8 mouse cellular contexts compared by ENCODE assay signal in the genomic region with DNA sequence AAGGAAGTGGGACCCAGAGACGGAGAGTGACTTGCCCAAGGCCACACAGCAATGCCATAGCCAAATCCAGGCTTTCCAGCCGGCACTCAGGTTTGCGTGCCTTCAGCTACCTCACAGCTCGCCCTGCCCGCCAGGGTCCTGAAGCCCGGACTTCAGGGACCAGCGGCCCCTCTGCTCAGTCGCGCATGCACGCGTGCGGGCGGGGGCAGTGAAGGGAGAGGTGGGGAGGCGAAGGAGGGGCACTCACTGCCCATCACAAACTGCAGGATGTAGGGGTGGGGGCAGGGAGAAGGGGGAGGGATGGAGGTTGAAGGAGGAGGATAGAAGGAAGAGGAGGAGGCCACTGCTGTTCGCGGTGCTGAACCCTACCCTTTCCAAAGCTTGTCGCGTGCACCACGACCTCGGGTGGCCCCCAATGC. TPM values are rescaled to one million over a fixed set of nuclear protein-coding genes. Genes with fewer than 3 reads are reported as not detected.
A peak's percentile ranks its signal among the peaks of the same experiment; 100 is the strongest.
DNase-seq lines count a peak whose midpoint lies in the region; ATAC-seq and TF ChIP-seq lines count a peak whose summit lies in the region.

No protein-coding gene starts in this region.

- H3K27me3 ChIP-seq in forebrain, embryonic 12.5 days = peaks cover 100% of the 10 kb centered on the region
- H3K27me3 ChIP-seq in limb, embryonic 13.5 days = peaks cover 100% of the 10 kb centered on the region
- peaks cover 89% of the 10 kb centered on the region for H3K27me3 ChIP-seq in neural tube, embryonic 15.5 days (replicated peaks)

- H3K9me3 ChIP-seq in forebrain, embryonic 12.5 days = no peaks in the 10 kb centered on the region; the same call in 1 of the 2 replicates
- no peaks in the 10 kb centered on the region for H3K9me3 ChIP-seq in limb, embryonic 13.5 days
- H3K9me3 ChIP-seq in neural tube, embryonic 15.5 days (replicated peaks) = no peaks in the 10 kb centered on the region

- WGBS in forebrain, embryonic 12.5 days = 1% methylated on average over 20 of the region's 20 CpGs
- 2% methylated on average over 20 of the region's 20 CpGs for WGBS in limb, embryonic 13.5 days
- under 1% methylated on average over 19 of the region's 20 CpGs for WGBS in neural tube, embryonic 15.5 days

- no peak for TF ChIP-seq CTCF in left cerebral cortex, adult 2 months (IDR thresholded peaks at IDR 0.05)

- H3K4me1 ChIP-seq in forebrain, embryonic 12.5 days = peaks cover 70% of the 10 kb centered on the region
- peaks cover 67% of the 10 kb centered on the region for H3K4me1 ChIP-seq in limb, embryonic 13.5 days
- H3K4me1 ChIP-seq in neural tube, embryonic 15.5 days = peaks cover 83% of the 10 kb centered on the region

- intact Hi-C loops in left cerebral cortex, postnatal 4 days (cut with DNase I) = loop anchor here (5.0 kb wide), 1 partner anchor 250 kb away; a partner anchor contains a TSS
- intact Hi-C loops in left cerebral cortex, adult 2 months (cut with DNase I) = loop anchor here (10.0 kb wide), 1 partner anchor 878 kb away; a partner anchor contains a TSS

- H3K4me3 ChIP-seq in left cerebral cortex, adult 2 months = no peak overlapping the region
- peak overlapping the region; percentile 22 for H3K4me3 ChIP-seq in forebrain, embryonic 12.5 days (replicated peaks)
- H3K4me3 ChIP-seq in limb, embryonic 13.5 days = peak overlapping the region; percentile 33
- H3K4me3 ChIP-seq in neural tube, embryonic 15.5 days (replicated peaks) = peak overlapping the region; percentile 48

- no peak for ATAC-seq in forebrain, embryonic 12.5 days (ENCODE audit: low FRiP score)
- ATAC-seq in limb, embryonic 13.5 days (ENCODE audit: low FRiP score, low read depth) = no peak
- ATAC-seq in neural tube, embryonic 15.5 days (ENCODE audit: low FRiP score) = 0 out of 2 replicates have a peak, but pooled peaks have one; percentile 15

- no peaks in the 10 kb centered on the region for H3K36me3 ChIP-seq in forebrain, embryonic 12.5 days (replicated peaks)
- H3K36me3 ChIP-seq in limb, embryonic 13.5 days = no peaks in the 10 kb centered on the region
- H3K36me3 ChIP-seq in neural tube, embryonic 15.5 days = no peaks in the 10 kb centered on the region

- H3K4me2 ChIP-seq in forebrain, embryonic 12.5 days = peak overlapping the region; percentile 31
- peak overlapping the region; percentile 49 for H3K4me2 ChIP-seq in limb, embryonic 13.5 days (replicated peaks)
- peak overlapping the region; percentile 61 for H3K4me2 ChIP-seq in neural tube, embryonic 15.5 days

- DNase-seq in left cerebral cortex, postnatal 4 days = peak; percentile 56
- DNase-seq in left cerebral cortex, adult 2 months (ENCODE audit: extremely low spot score in 1 of 2, low spot score in 2 of 2) = no peak
- DNase-seq in layer of hippocampus, postnatal 25 days (ENCODE audit: extremely low spot score in 1 of 2, low spot score in 1 of 2) = no peak
- no peak for DNase-seq in urinary bladder, adult 2 months (ENCODE audit: low spot score)
- no peak for DNase-seq in left cerebral cortex, adult 18-20 months (ENCODE audit: low spot score in 2 of 2)

- no peak overlapping the region for H3K27ac ChIP-seq in left cerebral cortex, adult 2 months
- no peak overlapping the region for H3K27ac ChIP-seq in forebrain, embryonic 12.5 days
- H3K27ac ChIP-seq in limb, embryonic 13.5 days = no peak overlapping the region
- H3K27ac ChIP-seq in neural tube, embryonic 15.5 days (replicated peaks) = peak overlapping the region; percentile 80

- no peak overlapping the region for H3K9ac ChIP-seq in forebrain, embryonic 12.5 days
- H3K9ac ChIP-seq in limb, embryonic 13.5 days = no peak overlapping the region
- H3K9ac ChIP-seq in neural tube, embryonic 15.5 days (replicated peaks) = peak overlapping the region; percentile 49

RNA-seq across cellular contexts. Expression of a gene that starts 1.9 kb away (rescaled TPM):
- total RNA-seq in left cerebral cortex, postnatal 4 days (2021) = under 1 TPM; 0.10 to 0.56 TPM
- under 1 TPM; 0.28 to 0.29 TPM for total RNA-seq in left cerebral cortex, adult 2 months (2021)
- 0.61 and 0.88 TPM in 2 replicates for polyA plus RNA-seq in forebrain, embryonic 12.5 days (2016; fragmentation: Nextera tagmentation; extraction: Ambion mirVana)
- polyA plus RNA-seq in limb, embryonic 13.5 days (2015; fragmentation: Nextera tagmentation; extraction: Ambion mirVana) = 0.06 TPM in 1 of 2 replicates, not detected in the other
- polyA plus RNA-seq in neural tube, embryonic 15.5 days (2015; fragmentation: Nextera tagmentation; extraction: Ambion mirVana) = 12.2 and 18.7 TPM in 2 replicates
- under 1 TPM in 1 of 2 experiments, not detected in 1; 0.17 TPM for total RNA-seq in layer of hippocampus, postnatal 25 days (2021)
- 0.06 and 0.07 TPM in 2 replicates for polyA plus RNA-seq in urinary bladder, adult 2 months (2012; rRNA removed)
- under 1 TPM; 0.23 TPM for total RNA-seq in left cerebral cortex, adult 18-20 months (2021)
